Mouse (Mus musculus) gastrocnemius, postnatal 4 days (tissue): ENCODE results near the gene Filip1l. TPM values are rescaled to one million over a fixed set of nuclear protein-coding genes. Genes with fewer than 3 reads are reported as not detected.

Experiments used
- DNase-seq, 2 experiments: peaks; one replicate each; pipeline ENCODE4 v3.0.0; 2021 to 2022; ENCODE audit warnings: low spot score in 2 of 2, mixed read lengths in 2 of 2
- total RNA-seq, 2 experiments: library from RNA; stranded (reverse); gene quantifications; 2 replicates each; pipeline ENCODE4 v1.2.3; 2021

The Filip1l gene
- total RNA-seq, 2 experiments from 2014 or later: 55.5 to 76.5 TPM

DNA sequence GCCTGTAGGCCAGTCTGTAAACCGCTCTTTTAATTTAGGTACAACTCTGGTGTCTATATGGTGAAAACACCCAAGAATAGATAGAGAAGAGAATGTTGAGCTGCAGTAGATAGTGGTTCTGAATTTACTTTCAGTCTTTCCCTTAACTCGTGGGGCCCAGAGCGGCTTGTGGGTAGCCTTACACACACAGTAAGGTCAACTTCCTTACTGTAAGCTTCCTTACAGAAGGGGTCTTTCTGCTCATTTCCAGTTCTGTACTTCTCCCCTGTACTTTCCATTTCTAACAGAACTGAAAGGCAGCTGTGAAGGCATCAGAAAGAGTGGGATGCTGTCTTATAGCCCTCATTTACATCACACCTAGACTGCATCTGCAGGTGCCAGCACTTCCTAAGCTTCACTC lies 78.4 kb downstream of the Filip1l start:
- DNase-seq: no peak

DNA sequence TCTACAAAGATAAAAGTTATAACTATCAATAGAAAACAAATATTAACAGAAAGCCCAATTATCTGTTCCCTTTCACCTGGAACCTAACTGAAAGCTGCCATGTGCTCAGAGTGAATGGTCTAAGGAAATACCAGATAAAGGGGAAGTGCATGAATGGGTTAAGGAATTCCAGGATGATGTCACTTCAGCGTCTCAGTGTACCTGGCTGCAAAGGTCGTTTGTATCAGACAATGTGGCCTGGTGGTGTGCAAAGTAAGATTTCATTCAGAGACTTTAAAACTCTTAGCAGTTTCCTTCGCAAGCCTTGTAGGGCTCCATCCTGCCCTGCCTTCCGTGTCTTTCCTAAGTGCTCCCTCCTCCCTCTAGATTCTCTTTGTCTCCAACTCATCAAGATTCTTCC lies 80.3 kb downstream of the Filip1l start:
- no peak for DNase-seq

DNA sequence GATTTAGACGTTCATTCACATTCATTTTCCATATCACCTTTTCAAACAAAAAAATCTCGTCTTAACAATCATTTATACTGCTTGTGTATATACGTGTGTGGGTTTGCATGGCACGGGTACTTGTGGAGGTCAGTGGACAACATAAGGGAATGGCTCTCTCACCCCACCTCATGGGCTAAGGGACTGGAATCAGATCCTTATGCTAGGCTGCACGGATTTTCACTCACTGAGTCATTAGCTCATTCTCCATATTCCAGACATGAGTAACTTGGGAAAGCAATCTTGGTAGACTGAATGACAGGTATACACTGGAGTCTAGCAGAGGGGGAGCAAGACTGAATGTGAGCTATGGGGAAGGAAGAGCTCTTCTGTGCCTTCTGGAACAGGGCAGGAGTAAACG lies 80.8 kb downstream of the Filip1l start:
- no peak for DNase-seq

DNA sequence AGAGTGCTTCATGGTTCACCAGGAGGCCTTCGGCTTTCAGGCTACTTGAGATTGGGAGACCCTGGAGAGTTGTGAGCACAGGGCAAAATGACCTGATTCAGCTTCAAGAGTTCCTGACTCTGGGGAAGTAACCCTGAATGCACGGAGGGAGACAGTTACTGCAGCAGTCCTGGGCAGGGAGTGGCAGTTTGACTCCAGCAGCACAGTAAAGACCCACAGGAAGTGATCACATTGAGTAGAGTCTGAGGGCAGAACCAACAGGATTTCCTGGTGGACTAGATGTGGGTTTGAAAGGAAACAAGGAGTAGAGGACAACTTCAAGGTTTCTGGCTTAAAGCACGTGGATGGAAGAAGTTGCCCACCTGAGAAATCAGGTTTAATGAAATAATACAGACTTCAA lies 81.7 kb downstream of the Filip1l start:
- DNase-seq: no peak

DNA sequence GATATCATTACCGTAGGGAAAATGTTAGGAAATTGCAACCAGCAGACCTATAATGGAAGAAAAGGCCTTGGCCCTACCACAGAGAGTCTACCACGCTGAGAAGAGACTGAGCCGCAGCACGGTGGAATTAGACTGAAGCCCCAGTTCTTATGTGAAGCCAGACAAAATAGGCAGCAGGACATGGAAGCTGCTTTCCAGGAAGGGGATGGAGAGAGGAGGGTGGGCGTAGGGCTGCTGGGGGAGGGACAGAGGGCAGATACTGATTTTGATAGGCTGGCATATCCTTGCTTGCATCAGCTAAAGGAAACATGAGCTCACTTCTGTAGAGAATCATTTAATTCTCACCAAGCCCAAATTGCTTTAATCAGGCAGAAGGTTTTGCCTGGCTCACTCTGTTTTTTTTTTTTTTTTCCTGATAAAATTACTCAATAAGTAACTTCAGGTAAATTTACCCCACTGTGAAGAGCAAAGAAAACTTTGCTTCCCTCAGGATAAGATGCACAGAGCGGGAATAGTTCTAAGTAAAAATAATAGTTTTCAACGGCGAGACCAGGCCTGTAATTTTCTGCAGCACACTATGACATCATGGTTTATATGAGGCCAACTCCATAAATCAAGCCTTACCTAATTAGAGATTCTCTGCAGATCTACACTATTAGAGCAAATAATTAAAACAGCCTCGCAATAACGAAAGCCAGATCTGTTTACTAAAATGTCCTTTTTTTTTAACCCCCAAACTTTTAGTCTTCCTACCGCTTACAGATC lies 84.8 kb downstream of the Filip1l start:
- peak in 1 of 2 experiments; percentile 12 for DNase-seq

DNA sequence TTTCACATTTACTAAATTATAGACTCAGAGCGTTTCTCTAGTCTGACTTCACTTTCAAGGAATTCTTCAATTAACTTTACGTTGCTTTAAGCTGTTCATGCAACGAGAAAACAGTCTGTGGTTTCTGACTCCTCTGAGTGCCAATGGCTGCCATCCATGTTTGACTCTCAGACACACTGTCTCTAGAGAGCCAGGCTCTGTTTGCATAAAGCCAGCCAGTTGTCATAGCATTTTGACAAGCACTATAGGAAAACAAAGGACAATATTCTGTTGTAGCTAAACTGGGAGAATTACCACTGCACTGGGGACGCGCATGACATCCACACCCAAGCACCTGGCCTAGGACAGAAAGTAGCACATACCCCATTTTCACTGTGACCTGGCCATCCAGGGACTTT lies 85.4 kb downstream of the Filip1l start:
- no peak for DNase-seq

DNA sequence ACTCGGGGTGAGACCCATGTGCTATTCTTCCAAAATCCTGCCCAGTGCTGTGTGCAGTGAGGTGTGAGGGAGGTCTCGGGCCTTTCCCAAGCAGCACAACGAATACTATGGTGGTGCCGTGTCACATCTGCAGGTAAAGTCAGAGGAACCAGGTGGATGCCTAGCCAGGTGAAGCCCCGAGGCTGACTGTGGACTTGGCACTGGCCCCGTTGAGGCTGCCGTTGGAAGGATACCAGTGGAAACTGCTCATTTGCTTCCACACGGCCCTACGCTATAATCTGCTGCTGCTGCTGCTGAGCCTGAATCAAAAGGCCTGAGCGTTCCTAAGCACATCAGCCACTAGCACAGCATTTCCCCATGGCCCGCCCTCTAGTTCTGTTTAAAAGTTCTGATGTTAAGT lies 86.3 kb downstream of the Filip1l start:
- no peak for DNase-seq

DNA sequence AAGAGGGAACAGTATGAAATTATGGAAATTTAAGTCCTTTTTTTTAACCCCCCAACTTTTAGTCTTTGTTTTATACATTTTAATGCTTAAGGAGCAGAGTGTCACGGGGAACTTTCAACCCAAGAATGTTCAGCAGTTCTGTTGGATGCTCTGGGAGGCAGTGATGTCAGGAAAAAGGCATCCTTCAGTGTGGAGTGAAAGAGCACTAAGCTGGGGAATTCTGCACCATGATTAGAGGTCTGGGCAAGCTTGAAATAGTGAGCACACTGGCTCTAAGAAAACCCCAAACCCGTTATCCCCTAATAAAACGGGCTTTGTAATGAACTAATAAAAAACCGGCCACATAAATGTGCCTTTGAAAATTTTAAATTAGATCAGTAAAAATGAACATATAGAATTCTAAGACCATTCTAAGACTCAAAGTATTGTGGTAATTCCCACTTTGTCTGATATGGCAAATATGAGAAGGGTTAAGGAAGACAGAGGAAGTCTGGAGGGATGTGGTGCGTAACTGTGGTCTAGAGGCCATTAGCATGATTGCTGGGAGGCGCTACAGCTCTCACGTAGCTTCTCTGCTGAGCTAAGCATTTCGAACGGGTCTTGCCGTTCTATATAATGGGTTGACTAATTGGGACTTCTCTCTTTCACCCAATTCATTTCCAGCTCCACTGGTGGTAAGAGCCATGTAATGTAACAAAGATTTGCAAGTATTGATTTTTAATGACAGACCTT lies 88.0 kb downstream of the Filip1l start:
- DNase-seq: no peak

DNA sequence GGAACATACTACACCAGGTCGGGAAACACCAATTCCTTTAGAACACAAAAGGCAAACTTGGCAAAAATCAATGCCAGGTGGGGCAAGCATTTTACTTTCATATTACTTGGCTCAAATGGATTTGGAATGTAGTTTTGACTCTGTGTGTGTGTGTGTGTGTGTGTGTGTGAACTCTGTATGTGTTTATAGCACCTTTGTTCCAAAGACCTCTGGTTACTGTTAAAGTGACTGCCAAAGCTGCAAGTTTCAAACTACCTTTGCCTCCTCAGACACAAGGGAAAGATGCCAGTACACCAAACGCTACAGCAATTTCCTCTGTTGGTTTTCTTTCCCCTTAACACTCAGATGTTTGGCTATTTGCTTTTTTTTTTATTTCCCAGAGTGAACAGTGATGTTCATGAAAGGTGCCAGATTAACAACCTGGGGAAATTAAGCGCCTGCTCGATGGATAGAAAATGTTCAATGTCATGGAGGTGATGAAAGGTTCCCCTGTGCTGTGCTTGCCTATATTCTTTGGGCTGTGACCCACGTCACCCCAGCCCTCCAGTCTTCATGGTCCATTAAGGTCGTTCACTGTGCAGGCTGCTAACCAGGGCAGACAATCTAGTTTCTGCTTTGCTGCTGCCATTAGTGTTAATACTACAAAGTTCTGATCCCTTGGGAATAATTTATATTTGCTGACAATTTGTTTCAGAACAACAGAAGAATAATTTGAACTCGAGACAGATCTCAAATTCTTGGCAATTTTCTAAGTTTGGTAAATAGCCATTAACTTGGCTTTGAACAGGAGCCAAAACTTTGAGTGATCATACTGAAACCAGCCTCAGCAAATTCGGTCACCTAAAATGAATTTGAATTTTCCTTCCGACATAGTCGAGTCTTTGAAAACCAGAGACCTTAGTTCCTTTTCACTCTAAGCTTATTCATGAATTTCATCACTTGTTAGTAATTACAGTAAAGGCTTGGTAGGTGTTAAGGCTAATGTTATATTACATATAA lies 92.5 kb downstream of the Filip1l start:
- DNase-seq: no peak

DNA sequence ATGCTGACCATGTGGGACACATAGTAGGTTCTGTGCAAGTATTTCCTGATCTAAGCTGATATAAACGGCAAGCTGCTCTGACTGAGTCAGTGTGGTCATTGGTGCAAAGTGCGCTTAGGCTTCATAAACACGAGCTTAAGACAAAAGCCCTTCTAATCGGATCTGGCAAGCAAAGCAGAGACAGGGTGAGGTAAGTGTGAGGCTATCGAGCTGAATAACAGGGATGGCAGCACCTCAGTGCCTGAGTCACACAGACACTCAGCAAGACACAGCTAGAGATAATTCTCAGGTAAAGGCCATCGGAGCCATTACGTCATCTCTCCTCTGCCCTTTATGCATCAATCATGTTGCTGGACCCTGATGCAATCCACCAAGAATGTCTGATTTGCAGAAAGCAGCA lies 100.1 kb downstream of the Filip1l start:
- no peak for DNase-seq

DNA sequence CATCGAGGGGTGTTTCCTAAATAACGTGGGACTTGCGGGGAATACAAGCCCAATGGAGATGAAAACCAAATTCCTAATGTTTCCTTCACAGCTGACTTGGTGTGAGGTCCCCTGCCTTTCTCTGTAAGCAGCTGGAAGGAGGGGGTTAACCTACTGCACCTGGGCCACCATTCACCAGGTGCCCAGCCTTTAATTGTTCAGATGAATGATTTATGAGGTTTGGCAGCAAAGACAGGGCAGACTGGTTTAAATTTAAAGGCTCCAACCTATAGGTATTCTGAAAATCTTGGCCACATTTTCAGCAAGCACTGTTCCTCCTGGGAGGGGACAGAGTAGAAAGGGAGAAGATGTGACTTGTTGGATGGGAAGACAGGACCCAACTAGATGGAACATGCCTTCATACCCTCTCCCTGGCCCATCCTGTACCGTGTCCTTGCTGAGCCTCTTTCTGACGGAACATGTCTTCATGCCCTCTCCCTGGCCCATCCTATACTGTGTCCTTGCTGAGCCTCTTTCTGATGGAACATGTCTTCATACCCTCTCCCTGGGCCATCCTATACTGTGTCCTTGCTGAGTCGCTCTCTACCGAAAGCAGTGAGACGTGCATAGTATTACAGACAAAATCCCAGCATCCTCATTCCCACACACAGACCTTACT lies 101.3 kb downstream of the Filip1l start:
- no peak for DNase-seq

DNA sequence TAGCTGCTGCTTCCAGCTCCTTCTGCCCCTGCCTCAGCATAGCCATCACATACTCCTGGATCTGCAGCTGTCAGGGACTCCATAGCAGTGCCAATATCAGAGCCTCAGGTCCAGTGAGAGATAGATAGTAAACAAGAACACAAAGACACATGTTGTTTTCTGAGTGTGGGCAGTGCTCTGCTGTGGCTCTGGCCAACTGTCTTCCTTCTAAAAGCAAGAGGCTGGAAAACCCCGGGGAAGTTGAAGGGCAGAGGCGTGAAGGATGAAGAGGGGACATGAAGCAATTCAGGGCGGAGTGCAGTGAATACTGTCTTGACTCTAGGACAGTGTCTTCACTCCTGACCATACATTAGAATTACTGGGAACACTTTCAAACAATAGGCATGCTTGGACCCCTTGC lies 102.7 kb downstream of the Filip1l start:
- DNase-seq: no peak

DNA sequence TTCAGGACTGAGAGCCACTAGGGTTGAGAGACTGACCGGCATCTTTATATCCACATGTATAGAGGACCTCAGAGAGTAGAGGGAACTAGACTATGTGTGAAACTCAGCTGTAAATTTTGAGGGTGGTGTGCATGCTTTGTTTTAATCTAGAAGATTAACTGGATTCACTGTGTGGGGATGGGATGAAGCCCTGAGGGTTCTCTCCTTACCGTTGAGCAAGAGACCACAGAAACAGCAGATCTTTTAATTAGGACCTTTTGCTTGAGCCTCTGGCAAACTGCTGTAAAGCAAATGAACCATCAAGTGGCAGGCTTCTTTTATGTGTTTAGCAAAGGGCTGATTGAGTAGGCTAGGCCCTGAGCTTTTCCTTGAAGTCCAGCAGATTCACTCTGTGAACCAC lies 103.1 kb downstream of the Filip1l start:
- no peak for DNase-seq

DNA sequence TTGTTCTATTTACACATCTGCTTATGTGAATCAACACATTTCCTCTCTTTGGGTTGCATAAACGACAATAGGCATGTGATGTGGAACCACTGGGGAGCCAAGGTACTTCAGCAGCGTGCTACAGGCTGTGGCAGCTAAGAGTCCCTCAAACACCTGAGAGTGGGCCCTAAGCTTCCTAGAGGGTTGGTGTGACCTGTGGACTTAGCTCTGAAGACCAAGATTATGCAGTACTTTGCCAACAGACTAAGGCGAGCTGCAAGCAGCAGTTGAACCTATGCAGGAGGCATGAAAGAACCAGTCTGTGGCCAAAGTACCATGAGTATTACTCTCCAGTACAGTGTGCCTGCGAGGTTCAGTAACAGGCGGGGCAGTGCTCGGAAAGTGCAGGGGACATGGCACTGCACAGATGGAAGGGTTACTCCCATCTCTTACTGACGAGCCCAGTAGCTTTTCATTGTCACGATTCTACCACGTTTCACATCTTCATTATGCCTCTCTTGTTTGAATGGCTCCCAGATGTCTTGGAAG lies 112.6 kb downstream of the Filip1l start:
- no peak for DNase-seq

DNA sequence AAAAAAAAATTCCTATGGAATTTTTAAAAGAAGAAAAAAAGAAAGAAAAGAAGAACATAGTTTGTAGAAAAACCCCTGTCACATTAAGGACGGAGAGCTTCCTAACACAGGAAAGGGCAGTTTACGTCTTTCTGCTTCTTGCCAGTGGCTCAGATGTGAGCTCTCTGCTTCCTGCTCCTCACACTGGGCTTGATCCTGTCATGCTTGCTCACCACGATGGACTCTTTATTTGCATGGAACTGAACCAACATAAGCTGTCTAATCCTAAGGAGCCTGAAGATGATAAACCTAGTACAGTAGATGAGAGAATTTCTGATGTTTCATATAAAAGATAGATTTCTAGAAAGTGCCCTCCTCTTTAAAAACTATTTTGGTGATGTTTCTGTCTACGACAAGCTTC lies 116.4 kb downstream of the Filip1l start:
- no peak for DNase-seq

DNA sequence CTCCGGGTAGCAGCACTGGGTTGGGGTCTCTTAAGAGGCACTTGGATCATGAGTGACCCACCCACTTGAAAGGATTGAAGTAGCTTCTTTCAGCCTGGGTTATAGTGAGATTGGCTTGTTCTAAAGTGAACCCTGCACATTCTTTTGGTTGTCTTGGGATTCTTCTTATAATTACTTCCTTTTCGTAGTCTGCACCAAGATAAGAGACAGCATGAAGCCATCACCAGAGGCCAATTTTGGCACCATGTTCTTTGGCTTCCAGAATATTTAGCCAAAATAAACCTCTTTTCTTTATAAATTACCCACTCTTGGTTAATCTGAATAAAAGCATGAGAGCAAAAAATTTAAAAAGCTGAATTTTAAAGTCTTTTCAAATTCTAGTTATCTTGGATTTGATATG lies 117.0 kb downstream of the Filip1l start:
- DNase-seq: no peak

DNA sequence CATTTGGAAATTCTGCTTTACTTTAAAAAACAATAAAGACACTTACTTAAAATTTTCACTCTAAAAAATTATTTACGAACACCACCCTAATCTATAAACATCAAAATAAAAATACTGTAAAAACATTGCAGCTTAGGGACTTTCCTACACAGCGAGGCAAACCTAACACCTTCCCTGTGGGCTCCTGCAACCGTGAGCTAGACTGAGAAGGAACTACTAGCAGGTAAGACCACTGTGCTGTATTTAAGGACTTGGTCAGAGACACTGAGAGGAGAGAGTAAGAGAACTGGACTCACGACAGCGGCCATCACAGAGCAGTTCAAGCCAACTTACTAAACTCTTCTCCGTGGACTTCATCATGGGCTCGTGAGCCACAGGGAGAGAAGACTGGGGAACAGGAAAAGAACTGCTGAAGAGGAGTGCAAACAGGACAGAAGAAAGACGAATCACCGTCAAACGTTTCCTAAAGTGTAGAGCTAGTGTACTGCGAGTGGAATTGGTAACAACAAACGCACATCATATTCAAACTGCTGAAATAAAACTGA lies 117.5 kb downstream of the Filip1l start:
- no peak for DNase-seq

DNA sequence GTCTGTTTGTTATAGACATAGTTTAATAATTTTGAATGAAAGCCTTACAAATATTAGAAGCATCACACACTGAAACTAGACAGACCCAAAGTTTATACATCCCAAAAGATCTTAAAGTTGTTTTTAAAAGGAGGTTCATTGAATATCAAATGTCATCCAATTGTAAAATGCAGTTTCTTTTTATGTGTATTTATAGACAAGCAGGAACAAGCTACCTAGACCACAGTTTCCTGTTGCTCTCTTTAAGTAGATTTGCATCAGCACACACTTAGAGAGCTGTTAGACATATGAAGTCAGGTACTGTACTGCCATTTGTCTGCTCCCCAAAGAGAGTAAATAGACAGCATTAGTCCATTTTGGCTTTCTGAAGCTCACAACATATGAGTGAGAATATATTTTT lies 118.2 kb downstream of the Filip1l start:
- DNase-seq: no peak

DNA sequence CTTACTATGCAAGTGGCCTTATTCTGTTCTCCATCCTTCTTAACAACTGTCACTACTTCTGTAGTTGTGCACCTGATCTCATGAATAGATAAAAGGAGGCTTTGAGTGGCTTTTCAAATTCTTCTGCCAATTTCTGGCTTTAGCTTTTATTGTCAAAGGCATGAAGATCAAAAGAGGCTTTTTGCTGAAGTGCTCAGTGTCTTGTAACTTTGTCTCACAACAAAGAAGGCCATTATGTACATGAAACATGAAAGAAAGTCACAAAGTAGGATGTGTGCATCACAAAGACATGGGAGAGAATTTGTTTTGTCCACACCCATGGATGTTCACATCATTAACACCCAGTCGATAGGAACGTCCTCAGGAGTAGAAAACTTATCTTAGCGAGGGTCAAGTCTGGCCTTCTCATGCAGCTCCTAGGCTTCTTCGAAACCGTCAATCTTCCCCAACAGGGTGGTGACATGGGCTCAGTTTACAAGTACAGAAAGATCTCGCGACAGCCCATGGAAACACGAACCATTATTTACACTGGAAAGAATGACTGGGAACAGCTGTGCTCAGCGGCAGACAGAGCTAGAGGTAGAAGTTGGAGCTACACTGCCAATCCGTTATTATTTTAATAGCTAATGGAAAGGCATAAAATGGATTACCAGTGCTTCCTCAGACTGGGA lies 120.7 kb downstream of the Filip1l start:
- DNase-seq: no peak

DNA sequence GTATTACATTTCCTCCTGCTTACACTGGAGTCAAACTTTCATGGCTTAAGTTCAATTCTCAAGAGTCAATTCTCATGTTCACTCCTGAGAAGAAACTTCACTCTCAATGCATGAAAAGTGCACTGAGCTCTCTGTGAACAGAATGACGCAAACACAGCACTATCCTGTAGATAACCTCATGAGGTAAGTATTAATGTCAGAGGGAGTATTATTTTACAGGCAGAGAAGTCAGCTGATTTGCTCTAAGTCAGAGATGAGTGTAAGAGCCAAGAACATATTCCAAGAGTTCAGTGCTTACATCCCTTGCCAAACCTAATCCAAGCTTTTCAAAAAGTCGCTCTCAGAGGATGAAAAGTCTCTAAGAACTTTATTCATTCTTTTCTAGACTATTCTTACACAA lies 125.6 kb downstream of the Filip1l start:
- DNase-seq: no peak
